Mouse (Mus musculus): ENCODE results near the gene D930048N14Rik. TPM values are rescaled to one million over a fixed set of nuclear protein-coding genes. Genes with fewer than 3 reads are reported as not detected.
"Not testable (repeated sequence)": the region's sequence is repeated elsewhere in the genome, so short reads cannot be mapped to it uniquely, and the experiment has no call there.

Gene D930048N14Rik
- polyA plus RNA-seq, 1 experiment from 2014 or later = 0.34 TPM

DNA sequence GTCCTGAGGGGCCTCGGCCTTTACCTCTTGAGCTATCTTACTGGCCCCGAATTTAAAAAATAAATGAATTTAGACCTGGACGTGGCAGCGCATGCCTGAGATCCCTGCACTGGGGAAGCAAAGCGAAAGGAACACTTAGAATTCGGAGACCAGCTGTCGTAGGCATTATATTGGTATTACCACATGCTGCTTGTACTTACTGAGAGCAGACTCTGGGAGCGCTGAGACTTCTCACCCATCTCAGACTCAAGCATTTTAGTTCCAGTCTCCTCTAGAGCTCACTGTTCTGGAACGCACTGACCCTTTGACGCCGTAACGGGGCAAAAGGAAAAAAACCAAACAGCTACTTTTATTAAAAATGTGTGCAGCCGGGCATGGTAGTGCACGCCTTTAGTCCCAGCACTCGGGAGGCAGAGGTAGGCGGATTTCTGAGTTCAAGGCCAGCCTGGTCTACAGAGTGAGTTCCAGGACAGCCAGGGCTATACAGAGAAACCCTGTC is 11.2 kb downstream of the D930048N14Rik start:
- Histone ChIP-seq H3K9me3 (ENCODE audit: low read length) (no peaks in the 10 kb centered on the region), H3K4me3 (ENCODE audit: low read depth, low read length) (no peak overlapping the region), H3K9ac (replicated peaks) (no peak overlapping the region), H3K4me2 (ENCODE audit: low read depth, low read length) (no peak overlapping the region), H3K27me3 (ENCODE audit: insufficient read depth, low read length) (no peaks in the 10 kb centered on the region), H3K36me3 (replicated peaks; ENCODE audit: insufficient read depth, low read length) (no peaks in the 10 kb centered on the region), H3K27ac (ENCODE audit: low read depth) (no peak overlapping the region), H3K4me1 (ENCODE audit: insufficient read depth) (peaks cover 16% of the 10 kb centered on the region)
- no peak for TF ChIP-seq CTCF (IDR thresholded peaks at IDR 0.05; ENCODE audit: low read depth)
- no peak for TF ChIP-seq EP300 (IDR thresholded peaks at IDR 0.05; ENCODE audit: low read depth)
- DNase-seq = no peak
- no peak for ATAC-seq
- WGBS (ENCODE audit: insufficient replicate concordance) = 88% methylated on average over 16 of the region's 16 CpGs

GRCm38 (mm10) chr11:51662632-51663031 is 11.9 kb downstream of the D930048N14Rik start:
- Histone ChIP-seq H3K4me2 (ENCODE audit: low read depth, low read length) (no peak overlapping the region), H3K27ac (ENCODE audit: low read depth) (no peak overlapping the region), H3K27me3 (ENCODE audit: insufficient read depth, low read length) (no peaks in the 10 kb centered on the region), H3K4me1 (ENCODE audit: insufficient read depth) (peaks cover 11% of the 10 kb centered on the region), H3K4me3 (ENCODE audit: low read depth, low read length) (no peak overlapping the region), H3K36me3 (replicated peaks; ENCODE audit: insufficient read depth, low read length) (no peaks in the 10 kb centered on the region), H3K9me3 (ENCODE audit: low read length) (no peaks in the 10 kb centered on the region), H3K9ac (replicated peaks) (no peak overlapping the region)
- 74% methylated on average over 7 of the region's 7 CpGs for WGBS (ENCODE audit: insufficient replicate concordance)
- TF ChIP-seq EP300 (IDR thresholded peaks at IDR 0.05; ENCODE audit: low read depth) (no peak), CTCF (IDR thresholded peaks at IDR 0.05; ENCODE audit: low read depth) (no peak)
- DNase-seq (no peak), ATAC-seq (no peak)

- H3K27me3 ChIP-seq (ENCODE audit: insufficient read depth, low read length); DNase-seq; H3K36me3 ChIP-seq (replicated peaks; ENCODE audit: insufficient read depth, low read length); H3K27ac ChIP-seq (ENCODE audit: low read depth); ATAC-seq; H3K4me3 ChIP-seq (ENCODE audit: low read depth, low read length); H3K4me1 ChIP-seq (ENCODE audit: insufficient read depth); H3K4me2 ChIP-seq (ENCODE audit: low read depth, low read length); H3K9me3 ChIP-seq (ENCODE audit: low read length); H3K9ac ChIP-seq (replicated peaks): not testable (repeated sequence)
- 84% methylated on average over 7 of the region's 7 CpGs for WGBS (ENCODE audit: insufficient replicate concordance)
These were observed 14.0 kb downstream of the D930048N14Rik start for GRCm38 (mm10) chr11:51664747-51665146.

GRCm38 (mm10) chr11:51670846-51671245 is 20.1 kb downstream of the D930048N14Rik start:
- no peak for ATAC-seq
- WGBS (ENCODE audit: insufficient replicate concordance) = 83% methylated on average over 7 of the region's 7 CpGs

DNA sequence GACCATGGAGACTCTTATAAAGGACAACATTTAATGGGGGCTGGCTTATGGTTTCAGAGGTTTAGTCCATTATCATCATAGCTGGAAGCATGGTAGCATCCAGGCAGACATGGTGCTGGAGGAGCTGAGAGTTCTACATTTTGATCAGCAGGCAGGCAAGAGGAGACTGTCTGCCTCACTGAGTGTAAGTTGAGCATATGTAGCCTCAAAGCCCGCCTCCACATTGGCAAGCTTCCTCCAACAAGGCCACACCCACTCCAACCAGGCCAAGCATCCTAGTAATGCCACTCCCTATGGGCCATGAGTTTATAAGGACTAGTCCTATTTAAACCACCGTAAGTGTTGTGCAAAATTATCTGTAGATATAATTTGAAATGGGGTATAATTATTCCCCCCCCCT is 20.6 kb downstream of the D930048N14Rik start:
- Histone ChIP-seq H3K4me1 (ENCODE audit: insufficient read depth) (no peaks in the 10 kb centered on the region), H3K27ac (ENCODE audit: low read depth) (no peak overlapping the region), H3K9ac (replicated peaks) (no peak overlapping the region), H3K36me3 (replicated peaks; ENCODE audit: insufficient read depth, low read length) (no peaks in the 10 kb centered on the region), H3K4me2 (ENCODE audit: low read depth, low read length) (no peak overlapping the region), H3K4me3 (ENCODE audit: low read depth, low read length) (no peak overlapping the region), H3K27me3 (ENCODE audit: insufficient read depth, low read length) (no peaks in the 10 kb centered on the region), H3K9me3 (ENCODE audit: low read length) (no peaks in the 10 kb centered on the region)
- DNase-seq (no peak), ATAC-seq (no peak)
- TF ChIP-seq EP300 (IDR thresholded peaks at IDR 0.05; ENCODE audit: low read depth) (no peak), CTCF (IDR thresholded peaks at IDR 0.05; ENCODE audit: low read depth) (no peak)
- 71% methylated on average over 2 of the region's 2 CpGs for WGBS (ENCODE audit: insufficient replicate concordance)

More at GRCm38 (mm10) chr11:51670846-51671245, 20.1 kb downstream of the D930048N14Rik start:
- TF ChIP-seq EP300 (IDR thresholded peaks at IDR 0.05; ENCODE audit: low read depth) (no peak), CTCF (IDR thresholded peaks at IDR 0.05; ENCODE audit: low read depth) (no peak)
- no peak for DNase-seq
- no peak overlapping the region for H3K27ac ChIP-seq (ENCODE audit: low read depth)
- no peak overlapping the region for H3K4me3 ChIP-seq (ENCODE audit: low read depth, low read length)
- H3K9me3 ChIP-seq (ENCODE audit: low read length) = no peaks in the 10 kb centered on the region
- no peak overlapping the region for H3K9ac ChIP-seq (replicated peaks)
- no peaks in the 10 kb centered on the region for H3K27me3 ChIP-seq (ENCODE audit: insufficient read depth, low read length)
- no peaks in the 10 kb centered on the region for H3K36me3 ChIP-seq (replicated peaks; ENCODE audit: insufficient read depth, low read length)
- no peak overlapping the region for H3K4me2 ChIP-seq (ENCODE audit: low read depth, low read length)
- no peaks in the 10 kb centered on the region for H3K4me1 ChIP-seq (ENCODE audit: insufficient read depth)

GRCm38 (mm10) chr11:51673291-51673690 is 22.5 kb downstream of the D930048N14Rik start:
- 81% methylated on average over 9 of the region's 9 CpGs for WGBS (ENCODE audit: insufficient replicate concordance)

GRCm38 (mm10) chr11:51675386-51675785 is 24.6 kb downstream of the D930048N14Rik start:
- H3K9ac ChIP-seq (replicated peaks) = no peak overlapping the region
- no peak overlapping the region for H3K27ac ChIP-seq (ENCODE audit: low read depth)
- no peaks in the 10 kb centered on the region for H3K4me1 ChIP-seq (ENCODE audit: insufficient read depth)
- no peaks in the 10 kb centered on the region for H3K27me3 ChIP-seq (ENCODE audit: insufficient read depth, low read length)
- no peaks in the 10 kb centered on the region for H3K9me3 ChIP-seq (ENCODE audit: low read length)
- H3K4me3 ChIP-seq (ENCODE audit: low read depth, low read length) = no peak overlapping the region
- DNase-seq (no peak), ATAC-seq (no peak)
- 71% methylated on average over 5 of the region's 5 CpGs for WGBS (ENCODE audit: insufficient replicate concordance)
- no peak for TF ChIP-seq EP300 (IDR thresholded peaks at IDR 0.05; ENCODE audit: low read depth)
- no peak for TF ChIP-seq CTCF (IDR thresholded peaks at IDR 0.05; ENCODE audit: low read depth)
- H3K36me3 ChIP-seq (replicated peaks; ENCODE audit: insufficient read depth, low read length) = no peaks in the 10 kb centered on the region
- no peak overlapping the region for H3K4me2 ChIP-seq (ENCODE audit: low read depth, low read length)

More at GRCm38 (mm10) chr11:51673291-51673690, 22.5 kb downstream of the D930048N14Rik start:
- H3K4me3 ChIP-seq (ENCODE audit: low read depth, low read length) = no peak overlapping the region
- H3K36me3 ChIP-seq (replicated peaks; ENCODE audit: insufficient read depth, low read length) = no peaks in the 10 kb centered on the region
- H3K9me3 ChIP-seq (ENCODE audit: low read length) = no peaks in the 10 kb centered on the region
- TF ChIP-seq EP300 (IDR thresholded peaks at IDR 0.05; ENCODE audit: low read depth) (no peak), CTCF (IDR thresholded peaks at IDR 0.05; ENCODE audit: low read depth) (no peak)
- no peaks in the 10 kb centered on the region for H3K4me1 ChIP-seq (ENCODE audit: insufficient read depth)
- no peak for DNase-seq
- no peak for ATAC-seq
- H3K9ac ChIP-seq (replicated peaks) = no peak overlapping the region
- no peak overlapping the region for H3K27ac ChIP-seq (ENCODE audit: low read depth)
- H3K4me2 ChIP-seq (ENCODE audit: low read depth, low read length) = no peak overlapping the region
- no peaks in the 10 kb centered on the region for H3K27me3 ChIP-seq (ENCODE audit: insufficient read depth, low read length)

Data from liver, postnatal 0 days (tissue).